Mouse (Mus musculus) neural tube, embryonic 14.5 days (tissue): ENCODE results near the gene Chd3. TPM values are rescaled to one million over a fixed set of nuclear protein-coding genes. Genes with fewer than 3 reads are reported as not detected.

Experiments
- ATAC-seq: fragments of 200-750 bp; cut with Nextera tagmentation; 2 replicates; pipeline ENCODE4 v1.8.0; 2017; ENCODE audit warnings: low read depth, mild to moderate bottlenecking, moderate TSS enrichment, moderate library complexity
- H3K27ac ChIP-seq: fragments of 300-500 bp; sonication (generic); 2 replicates; pipeline ENCODE4 v1.5.1; 2014; ENCODE audit warnings: low read depth, mild to moderate bottlenecking, control low read depth, low read length, moderate library complexity, mixed read lengths
- H3K27me3 ChIP-seq: fragments of 300-500 bp; sonication (generic); 2 replicates; pipeline ENCODE4 v1.6.1; 2014; ENCODE audit warnings: low read length; ENCODE audit not compliant: control insufficient read depth, insufficient read depth
- H3K36me3 ChIP-seq: fragments of 300-500 bp; sonication (generic); 2 replicates; pipeline ENCODE4 v1.6.1; 2014; ENCODE audit warnings: low read length, mixed read lengths; ENCODE audit not compliant: control insufficient read depth, insufficient read depth
- H3K4me1 ChIP-seq: fragments of 300-500 bp; sonication (generic); 2 replicates; pipeline ENCODE4 v1.6.1; 2014; ENCODE audit warnings: low read length; ENCODE audit not compliant: control insufficient read depth, insufficient read depth
- H3K4me2 ChIP-seq: fragments of 300-500 bp; sonication (generic); 2 replicates; pipeline ENCODE4 v1.6.1; 2014; ENCODE audit warnings: mild to moderate bottlenecking, low read depth, low read length, control low read depth
- H3K4me3 ChIP-seq: fragments of 300-500 bp; sonication (generic); 2 replicates; pipeline ENCODE4 v1.5.1; 2014; ENCODE audit warnings: low read depth, low read length, control low read depth, mixed read lengths
- H3K9ac ChIP-seq: fragments of 300-500 bp; sonication (generic); replicated peaks from 2 replicates; pipeline ENCODE4 v1.6.1; 2014; ENCODE audit warnings: low read depth, mild to moderate bottlenecking, control low read depth, low read length, mixed read lengths
- H3K9me3 ChIP-seq: fragments of 300-500 bp; sonication (generic); 2 replicates; pipeline ENCODE4 v1.6.1; 2016; ENCODE audit warnings: low read length; ENCODE audit not compliant: control insufficient read depth
- WGBS: fragments of 180-500 bp; shearing (Covaris S2); extraction: QIAGEN DNeasy Blood & Tissue Kit; methylation state at CpG from one replicate; pipeline ENCODE4 v1.1.7; 2014; 5-methylcytosine and 5-hydroxymethylcytosine counted together
- polyA plus RNA-seq: library from polyadenylated mRNA; unstranded; fragments of >200 nt; fragmentation: Nextera tagmentation; extraction: Ambion mirVana; gene quantifications from 2 replicates; pipeline ENCODE4 v1.2.1, GENCODE M21; 2014

Gene Chd3
- polyA plus RNA-seq, 1 experiment from 2014 or later = 89.6 TPM

GRCm38 (mm10) chr11:69401987-69402386 lies 32.8 kb upstream of the Chd3 start:
- 90% methylated on average over 12 of the region's 12 CpGs for WGBS
- Histone ChIP-seq H3K9me3 (no peaks in the 10 kb centered on the region), H3K9ac (no peak overlapping the region), H3K36me3 (peaks cover 68% of the 10 kb centered on the region), H3K27me3 (no peaks in the 10 kb centered on the region), H3K4me1 (0 out of 2 replicates have a peak, but pooled peaks cover 3% of the 10 kb centered on the region), H3K27ac (no peak overlapping the region), H3K4me3 (no peak overlapping the region), H3K4me2 (no peak overlapping the region)
- no peak for ATAC-seq

GRCm38 (mm10) chr11:69401210-69401637 lies 32.0 kb upstream of the Chd3 start:
- ATAC-seq = peak; percentile 76
- Histone ChIP-seq H3K4me2 (no peak overlapping the region), H3K4me3 (no peak overlapping the region), H3K36me3 (peaks cover 61% of the 10 kb centered on the region), H3K9me3 (no peaks in the 10 kb centered on the region), H3K9ac (no peak overlapping the region), H3K27me3 (no peaks in the 10 kb centered on the region), H3K27ac (no peak overlapping the region), H3K4me1 (0 out of 2 replicates have a peak, but pooled peaks cover 7% of the 10 kb centered on the region)
- WGBS = 13% methylated on average over 22 of the region's 22 CpGs

GRCm38 (mm10) chr11:69400083-69400850 lies 31.1 kb upstream of the Chd3 start:
- no peaks in the 10 kb centered on the region for H3K27me3 ChIP-seq
- H3K4me3 ChIP-seq = no peak overlapping the region
- no peak overlapping the region for H3K4me2 ChIP-seq
- no peaks in the 10 kb centered on the region for H3K9me3 ChIP-seq
- 0 out of 2 replicates have a peak, but pooled peaks cover 7% of the 10 kb centered on the region for H3K4me1 ChIP-seq
- H3K27ac ChIP-seq = no peak overlapping the region
- peaks cover 51% of the 10 kb centered on the region for H3K36me3 ChIP-seq
- 78% methylated on average over 25 of the region's 25 CpGs for WGBS
- no peak for ATAC-seq
- no peak overlapping the region for H3K9ac ChIP-seq

- Histone ChIP-seq H3K9me3 (no peaks in the 10 kb centered on the region), H3K27me3 (no peaks in the 10 kb centered on the region), H3K4me3 (no peak overlapping the region), H3K4me2 (no peak overlapping the region), H3K36me3 (peaks cover 44% of the 10 kb centered on the region), H3K27ac (no peak overlapping the region), H3K9ac (no peak overlapping the region), H3K4me1 (peaks cover 8% of the 10 kb centered on the region; the same call in 1 of the 2 replicates)
- 20% methylated on average over 65 of the region's 66 CpGs for WGBS
- ATAC-seq = no peak
Measured at GRCm38 (mm10) chr11:69399201-69400082, 30.2 kb upstream of the Chd3 start.

GRCm38 (mm10) chr11:69398486-69399200 lies 29.4 kb upstream of the Chd3 start:
- Histone ChIP-seq H3K4me2 (no peak overlapping the region), H3K27ac (no peak overlapping the region), H3K4me3 (no peak overlapping the region), H3K4me1 (peaks cover 11% of the 10 kb centered on the region; the same call in 1 of the 2 replicates), H3K9me3 (no peaks in the 10 kb centered on the region), H3K27me3 (no peaks in the 10 kb centered on the region), H3K9ac (no peak overlapping the region), H3K36me3 (peaks cover 36% of the 10 kb centered on the region)
- no peak for ATAC-seq
- WGBS = 25% methylated on average over 21 of the region's 21 CpGs

- Histone ChIP-seq H3K36me3 (peaks cover 30% of the 10 kb centered on the region), H3K9ac (0 out of 2 replicates have a peak within 1 kb of the TSS, but pooled peaks have one; percentile 22), H3K9me3 (no peaks in the 10 kb centered on the region), H3K27ac (0 out of 2 replicates have a peak within 1 kb of the TSS, but pooled peaks have one; percentile 12), H3K4me2 (no peak within 1 kb of the TSS; the same call in 1 of the 2 replicates), H3K27me3 (no peaks in the 10 kb centered on the region), H3K4me1 (peaks cover 11% of the 10 kb centered on the region; the same call in 1 of the 2 replicates), H3K4me3 (0 out of 2 replicates have a peak within 1 kb of the TSS, but pooled peaks have one; percentile 1)
- no peak for ATAC-seq
- WGBS = 7% methylated on average over 16 of the region's 16 CpGs
Measured at GRCm38 (mm10) chr11:69398059-69398458, 28.9 kb upstream of the Chd3 start, which contains the start of gene Tmem88. Gene Tmem88, minus strand, starts transcription at chr11:69398234.

- H3K27ac ChIP-seq = 0 out of 2 replicates have a peak overlapping the region, but pooled peaks have one; percentile 12
- 0 out of 2 replicates have a peak overlapping the region, but pooled peaks have one; percentile 22 for H3K9ac ChIP-seq
- peaks cover 11% of the 10 kb centered on the region; the same call in 1 of the 2 replicates for H3K4me1 ChIP-seq
- no peak for ATAC-seq
- WGBS = 13% methylated on average over 24 of the region's 24 CpGs
- H3K9me3 ChIP-seq = no peaks in the 10 kb centered on the region
- peaks cover 30% of the 10 kb centered on the region for H3K36me3 ChIP-seq
- 0 out of 2 replicates have a peak overlapping the region, but pooled peaks have one; percentile 1 for H3K4me3 ChIP-seq
- no peak overlapping the region; the same call in 1 of the 2 replicates for H3K4me2 ChIP-seq
- no peaks in the 10 kb centered on the region for H3K27me3 ChIP-seq
Measured at GRCm38 (mm10) chr11:69397581-69398057, 28.4 kb upstream of the Chd3 start.

- H3K27ac ChIP-seq = no peak overlapping the region
- ATAC-seq = no peak
- peaks cover 11% of the 10 kb centered on the region; the same call in 1 of the 2 replicates for H3K4me1 ChIP-seq
- H3K9me3 ChIP-seq = no peaks in the 10 kb centered on the region
- H3K4me2 ChIP-seq = peak overlapping the region; percentile 88
- peaks cover 21% of the 10 kb centered on the region for H3K36me3 ChIP-seq
- WGBS = 25% methylated on average over 11 of the region's 11 CpGs
- H3K27me3 ChIP-seq = no peaks in the 10 kb centered on the region
- peak overlapping the region; percentile 64 for H3K4me3 ChIP-seq
- peak overlapping the region; percentile 16; the same call in 1 of the 2 replicates for H3K9ac ChIP-seq
Measured at GRCm38 (mm10) chr11:69396772-69397171, 27.6 kb upstream of the Chd3 start.
